Mouse (Mus musculus) c-Kit-positive CD71-positive TER-119-negative erythroid progenitor cells, embryonic 14.5 days (primary cell): ENCODE measurements at regions not wholly inside any gene's neighbourhood (a gene's known extent, or its start where the extent isn't known, plus 50 kb on each side); places are given as distances from the start of the nearest gene placed in this dataset.

Source experiments
- DNase-seq: peaks from one replicate; pipeline ENCODE4 v3.0.0-alpha.2; 2013; ENCODE audit warnings: low read depth

DNA sequence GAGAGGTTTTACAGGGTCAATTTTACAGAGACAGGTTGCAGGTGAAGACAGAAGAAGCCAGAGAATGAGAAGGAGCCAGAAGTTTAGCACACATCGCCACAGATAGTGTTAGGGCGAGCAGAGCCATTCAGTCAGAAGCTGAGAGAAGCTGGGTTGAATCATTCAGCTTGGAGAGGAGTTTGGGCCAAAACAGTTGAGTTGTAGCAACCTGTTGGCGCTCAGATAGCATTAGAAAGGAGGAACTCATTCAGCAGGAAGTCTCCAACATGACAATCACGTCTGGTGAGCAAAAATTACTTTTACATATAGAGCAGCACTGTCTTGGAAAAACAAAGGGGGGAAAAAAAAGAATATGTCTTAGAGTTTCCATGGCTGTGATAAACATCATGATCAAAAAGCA lies 53.2 kb downstream of the Fam43a start:
- DNase-seq = no peak

DNA sequence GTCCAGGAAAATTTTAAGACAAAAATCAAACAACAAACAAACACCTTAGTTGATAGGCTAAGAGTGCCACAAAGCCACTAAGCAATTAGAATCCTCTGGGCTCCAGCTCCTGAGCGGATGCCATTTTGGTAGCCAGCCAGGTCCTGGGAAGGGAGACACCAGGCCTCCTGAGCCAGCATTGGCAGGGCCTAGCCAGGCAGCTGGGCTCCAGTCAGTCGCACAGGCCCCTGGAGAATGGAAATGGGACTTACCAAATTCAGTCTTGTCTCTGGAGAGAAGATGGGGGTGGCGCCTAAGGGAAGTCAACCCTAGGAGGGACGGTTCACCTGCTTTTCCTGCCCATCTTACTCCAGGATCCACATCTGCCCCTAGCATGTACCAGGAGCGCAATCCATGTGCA lies 54.3 kb downstream of the Fam43a start:
- DNase-seq = no peak

DNA sequence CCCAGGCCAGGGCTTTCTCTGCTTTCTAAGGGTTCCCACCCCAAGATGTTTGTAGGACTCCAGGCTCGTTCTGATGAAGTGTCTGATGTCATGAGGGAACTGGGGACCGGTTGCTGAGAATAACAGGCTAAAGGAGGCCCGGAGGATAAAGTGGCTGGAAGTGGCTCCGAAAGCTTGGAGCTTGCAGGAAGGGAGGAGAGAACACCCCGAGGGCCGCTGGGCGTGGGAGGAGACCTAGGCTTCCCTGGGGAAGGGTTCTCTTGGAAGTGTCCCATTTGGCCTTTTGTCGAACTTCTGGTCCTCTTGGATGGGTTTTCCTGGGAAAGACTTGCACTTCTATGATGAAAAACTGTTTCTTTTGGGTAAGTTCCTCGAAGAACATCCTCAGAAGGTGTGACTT lies 54.7 kb downstream of the Fam43a start:
- DNase-seq = no peak

DNA sequence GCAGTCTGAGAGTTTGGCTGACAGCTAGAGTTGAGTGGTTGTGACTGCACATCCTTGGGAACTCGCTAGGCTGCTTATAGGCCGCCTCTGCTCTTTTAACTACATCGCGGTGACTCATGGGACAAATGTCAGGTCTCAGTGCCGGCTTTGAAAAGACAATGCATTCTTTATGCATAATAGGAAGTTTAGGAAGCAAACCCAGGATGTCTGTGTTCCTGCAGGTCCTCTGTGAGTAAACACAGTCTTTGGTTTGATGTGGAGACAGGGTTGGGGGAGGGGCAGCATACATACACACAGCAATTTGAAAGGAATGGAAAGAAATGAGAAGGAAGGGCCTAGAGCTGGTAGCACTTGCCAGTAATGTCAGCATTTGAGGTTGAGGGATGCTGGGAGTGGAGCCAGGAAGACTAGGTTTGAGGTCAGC lies 56.3 kb downstream of the Fam43a start:
- DNase-seq = no peak

DNA sequence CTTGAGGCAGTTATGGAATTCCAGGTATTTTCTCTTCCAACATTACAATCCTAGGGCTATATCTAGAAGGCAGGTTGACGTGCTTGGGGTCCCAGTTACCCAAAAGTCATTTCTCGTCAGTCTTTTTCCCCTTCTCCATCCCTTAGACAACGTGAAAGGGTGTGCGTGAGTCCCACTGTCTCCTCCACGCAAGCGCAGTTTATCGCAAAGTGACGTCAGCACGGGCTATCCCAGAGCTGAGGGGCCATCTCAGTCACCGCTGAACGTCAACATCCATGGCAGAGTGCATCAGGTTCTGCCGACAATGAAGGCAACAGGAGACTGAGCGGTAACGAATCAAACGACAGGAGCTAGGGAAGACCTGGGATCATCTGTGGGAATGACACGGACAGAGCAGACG lies 57.4 kb downstream of the Fam43a start:
- DNase-seq = no peak

GRCm38 (mm10) chr16:30658921-30659320 lies 59.4 kb downstream of the Fam43a start:
- DNase-seq = no peak

- no peak for DNase-seq
Observed at GRCm38 (mm10) chr16:30661086-30661977, 61.8 kb downstream of the Fam43a start.

DNA sequence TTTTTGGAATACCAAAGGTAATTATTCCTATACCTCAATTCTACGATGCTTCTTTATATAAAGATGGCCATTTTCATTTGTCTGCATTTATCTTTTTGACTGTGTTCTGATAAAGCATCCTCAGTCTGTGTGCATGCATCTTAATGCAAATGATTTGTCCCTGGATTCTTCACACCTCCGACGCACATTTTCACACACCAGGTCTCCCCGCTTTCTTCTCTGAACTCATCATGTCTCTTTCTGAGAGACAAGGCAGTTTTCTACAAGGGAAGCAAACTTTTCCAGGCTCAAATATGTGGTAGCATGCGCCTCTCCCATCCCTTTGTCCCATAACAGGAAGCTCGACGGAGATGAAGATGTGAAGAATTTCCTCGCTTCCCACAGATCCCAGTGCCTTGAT lies 63.5 kb downstream of the Fam43a start:
- DNase-seq = no peak

- DNase-seq = no peak
Observed at GRCm38 (mm10) chr16:30663971-30664370, 64.4 kb downstream of the Fam43a start.

DNA sequence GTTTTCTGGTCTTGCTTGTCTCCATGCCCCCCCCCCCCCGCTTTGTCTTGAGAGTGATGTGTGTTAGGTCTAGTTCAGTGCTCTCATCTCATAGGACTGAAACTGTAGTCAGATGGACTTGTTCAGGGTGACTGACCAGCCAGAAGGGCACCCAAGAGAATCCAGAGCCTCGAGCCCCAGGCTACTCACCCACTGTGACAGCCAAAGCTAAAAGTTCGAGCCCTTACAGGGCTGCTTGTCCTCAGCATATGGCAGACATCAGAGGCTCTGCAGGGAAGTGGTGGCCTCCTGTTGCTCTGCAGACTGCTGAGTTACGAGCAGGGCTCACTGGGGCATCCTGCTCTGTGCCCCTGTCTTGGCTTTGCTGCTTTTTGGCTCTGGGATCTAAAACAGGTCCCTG lies 64.9 kb downstream of the Fam43a start:
- no peak for DNase-seq

DNA sequence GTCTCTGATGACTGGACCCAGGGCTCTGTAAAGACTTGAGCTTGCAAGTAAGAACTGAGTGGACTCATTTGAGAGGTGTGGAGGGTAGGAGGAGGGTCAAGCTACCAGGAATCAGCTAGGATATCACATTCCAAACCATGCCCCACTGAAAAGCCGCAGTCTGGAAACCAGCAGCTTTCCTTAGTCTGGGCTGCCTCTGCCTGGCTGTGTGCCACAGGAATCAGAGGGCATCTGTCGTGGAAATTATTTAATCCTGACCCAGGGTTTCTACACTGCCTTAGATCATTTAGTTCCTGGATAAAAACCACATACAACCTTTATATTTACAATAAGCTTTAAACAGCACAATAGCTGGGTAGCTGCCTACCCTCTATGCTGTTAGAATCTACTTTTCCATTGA lies 66.4 kb downstream of the Fam43a start:
- no peak for DNase-seq

DNA sequence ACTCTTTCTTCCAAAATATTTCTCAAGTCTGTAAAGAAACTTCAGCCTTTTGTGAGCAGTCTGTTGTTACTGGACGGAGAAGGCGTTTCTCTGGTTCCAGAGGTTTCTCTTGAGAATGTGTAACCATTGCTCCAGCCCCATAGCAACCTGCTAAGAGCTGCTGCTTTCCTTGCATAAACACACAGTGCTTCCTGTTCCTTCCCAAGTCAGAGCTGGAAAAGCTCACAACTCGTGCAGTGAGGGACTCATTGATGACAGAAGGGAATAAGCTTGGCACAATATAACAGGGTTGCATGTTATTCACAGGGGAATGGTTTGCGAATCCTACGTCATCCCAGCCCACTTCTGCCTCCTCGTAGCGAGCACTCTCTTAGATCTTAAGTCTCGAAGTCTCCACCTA lies 70.4 kb downstream of the Fam43a start:
- DNase-seq = no peak

DNA sequence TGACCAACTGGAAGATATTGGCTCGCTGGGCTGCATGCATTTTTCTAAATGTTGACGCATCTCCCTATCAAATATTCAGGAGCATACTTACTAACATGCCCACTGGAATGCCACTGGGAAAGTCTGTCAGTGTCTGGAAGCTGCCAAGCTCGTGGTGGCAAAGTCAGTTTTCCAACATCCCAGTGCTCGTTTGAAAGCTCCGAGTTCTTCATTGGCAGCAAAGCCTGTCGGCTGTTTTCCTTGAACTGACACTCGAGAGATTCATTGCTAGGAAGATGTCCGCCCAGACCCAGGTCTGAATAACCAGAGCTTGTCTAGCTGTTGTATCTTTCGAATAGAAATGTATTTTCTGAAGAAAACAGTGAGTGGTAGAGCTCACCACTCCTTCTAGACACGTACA lies 72.1 kb downstream of the Fam43a start:
- DNase-seq = no peak

GRCm38 (mm10) chr16:30672776-30673550 lies 73.4 kb downstream of the Fam43a start:
- DNase-seq = no peak

DNA sequence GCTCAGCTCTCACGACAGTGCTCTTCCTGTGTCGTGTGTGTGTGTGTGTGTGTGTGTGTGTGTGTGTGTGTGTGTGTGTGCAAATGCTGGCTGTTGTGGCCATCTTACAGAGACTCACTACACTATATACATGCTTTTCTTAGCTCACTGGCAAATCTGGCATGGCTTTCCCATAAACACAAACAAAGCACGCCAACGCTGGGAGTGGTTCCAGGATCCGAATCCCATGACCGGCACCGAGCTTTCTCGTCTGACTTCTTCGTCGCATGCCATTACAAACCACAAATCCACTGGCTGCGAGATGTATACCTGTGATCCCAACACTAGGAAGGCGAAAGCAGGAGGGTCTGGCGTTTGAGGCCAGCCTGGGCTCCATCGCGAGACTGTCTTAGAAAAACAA lies 74.1 kb downstream of the Fam43a start:
- no peak for DNase-seq

- no peak for DNase-seq
Observed at GRCm38 (mm10) chr16:30675829-30676228, 76.3 kb downstream of the Fam43a start.

- no peak for DNase-seq
Observed at GRCm38 (mm10) chr16:30677016-30677415, 77.5 kb downstream of the Fam43a start.

- no peak for DNase-seq
Observed at GRCm38 (mm10) chr16:30677896-30678707, 78.6 kb downstream of the Fam43a start.

- DNase-seq = no peak
Observed at GRCm38 (mm10) chr16:30678708-30679492, 79.4 kb downstream of the Fam43a start.

GRCm38 (mm10) chr16:30679493-30679811 lies 79.9 kb downstream of the Fam43a start:
- no peak for DNase-seq

- DNase-seq = no peak
Observed at GRCm38 (mm10) chr16:30681421-30681820, 81.9 kb downstream of the Fam43a start.

- no peak for DNase-seq
Observed at GRCm38 (mm10) chr16:30683986-30684385, 84.5 kb downstream of the Fam43a start.
